Mouse (Mus musculus) spleen, adult 18-20 months (tissue): ENCODE data around the gene Olfr1020.

Experiments
- DNase-seq, 2 experiments: peaks; one replicate each; pipeline ENCODE4 v3.0.0; 2022; ENCODE audit warnings: mixed read lengths in 2 of 2

Gene Olfr1020

GRCm38 (mm10) chr2:85846730-85847129, at the start of gene Olfr1020:
Gene Olfr1020, plus strand, starts transcription at chr2:85847030.
- no peak for DNase-seq

- DNase-seq: no peak
Measured at GRCm38 (mm10) chr2:85802444-85802843, 44.4 kb upstream of the Olfr1020 start, which contains the start of gene Olfr1016. Gene Olfr1016, minus strand, starts transcription at chr2:85802544.

GRCm38 (mm10) chr2:85804501-85804900, 42.3 kb upstream of the Olfr1020 start:
- no peak for DNase-seq

GRCm38 (mm10) chr2:85818179-85818578, 28.7 kb upstream of the Olfr1020 start, which contains the start of gene Olfr1018:
Gene Olfr1018, plus strand, starts transcription at chr2:85818479.
- DNase-seq: no peak

DNA sequence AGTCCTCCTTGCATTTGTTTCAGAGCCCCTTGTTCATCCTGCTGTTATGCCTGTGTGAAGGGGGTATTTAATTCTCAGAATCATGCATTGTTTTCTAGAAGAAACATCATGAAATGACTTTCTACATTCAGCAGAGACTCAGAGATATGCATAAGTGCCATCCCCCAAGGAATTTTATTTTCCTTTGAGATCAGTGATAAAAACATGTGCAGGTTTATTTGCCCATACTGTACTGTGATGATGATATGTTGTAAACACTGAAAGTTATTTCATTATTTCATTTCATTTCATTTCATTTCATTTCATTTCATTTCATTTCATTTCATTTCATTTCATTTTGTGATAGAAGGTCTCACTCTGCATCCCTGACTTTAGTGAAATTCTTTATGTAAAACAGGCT, 1.4 kb upstream of the Olfr1020 start, which contains the start of gene Olfr1019:
Gene Olfr1019, minus strand, starts transcription at position 101 of the 400 bp plus-strand sequence.
- no peak for DNase-seq

- no peak for DNase-seq
Measured at GRCm38 (mm10) chr2:85868294-85868693, 21.5 kb downstream of the Olfr1020 start, which contains the start of gene Olfr1022. Gene Olfr1022, plus strand, starts transcription at chr2:85868594.

- no peak for DNase-seq
Measured at GRCm38 (mm10) chr2:85885340-85885739, 38.5 kb downstream of the Olfr1020 start, which contains the start of gene Olfr1023. Gene Olfr1023, plus strand, starts transcription at chr2:85885640.
